Mouse (Mus musculus) liver, postnatal 0 days (tissue): ENCODE data around the gene Ubr7. TPM values are rescaled to one million over a fixed set of nuclear protein-coding genes. Genes with fewer than 3 reads are reported as not detected.

Source experiments
- ATAC-seq: fragments of 200-750 bp; cut with Nextera tagmentation; 2 replicates; pipeline ENCODE4 v1.8.0; 2017; ENCODE audit warnings: mild to moderate bottlenecking, moderate library complexity
- DNase-seq: peaks from one replicate; pipeline ENCODE4 v3.0.0-alpha.2; 2016
- H3K27ac ChIP-seq: fragments of 300-500 bp; sonication (generic); 2 replicates; pipeline ENCODE4 v1.5.1; 2014; ENCODE audit warnings: antibody characterized with exemption, moderate library complexity, mild to moderate bottlenecking, low read depth
- H3K27me3 ChIP-seq: fragments of 300-500 bp; sonication (generic); 2 replicates; pipeline ENCODE4 v1.6.1; 2014; ENCODE audit warnings: low read length, control low read depth, mixed read lengths; ENCODE audit not compliant: insufficient read depth
- H3K36me3 ChIP-seq: fragments of 300-500 bp; sonication (generic); replicated peaks from 2 replicates; pipeline ENCODE4 v1.6.1; 2014; ENCODE audit warnings: mild to moderate bottlenecking, control low read depth, low read length, moderate library complexity, mixed read lengths; ENCODE audit not compliant: insufficient read depth
- H3K4me1 ChIP-seq: fragments of 300-500 bp; sonication (generic); 2 replicates; pipeline ENCODE4 v1.6.1; 2014; ENCODE audit warnings: antibody characterized with exemption, mild to moderate bottlenecking, control low read depth; ENCODE audit not compliant: insufficient read depth
- H3K4me2 ChIP-seq: fragments of 300-500 bp; sonication (generic); 2 replicates; pipeline ENCODE4 v1.6.1; 2014; ENCODE audit warnings: low read depth, mild to moderate bottlenecking, low read length, moderate library complexity, mixed read lengths
- H3K4me3 ChIP-seq: fragments of 300-500 bp; sonication (generic); 2 replicates; pipeline ENCODE4 v1.5.1; 2014; ENCODE audit warnings: low read depth, low read length
- H3K9ac ChIP-seq: fragments of 300-500 bp; sonication (generic); replicated peaks from 2 replicates; pipeline ENCODE4 v1.6.1; 2014; ENCODE audit warnings: mild to moderate bottlenecking, moderate library complexity
- H3K9me3 ChIP-seq: fragments of 300-500 bp; sonication (generic); 2 replicates; pipeline ENCODE4 v1.6.1; 2016; ENCODE audit warnings: mild to moderate bottlenecking, control low read depth, low read length, mixed read lengths
- CTCF ChIP-seq: sonication (generic); IDR thresholded peaks from 2 replicates; pipeline ENCODE4 v1.5.1; 2016; ENCODE audit warnings: antibody characterized with exemption, low read depth
- EP300 ChIP-seq: IDR thresholded peaks from 2 replicates; pipeline ENCODE4 v1.6.1; 2016; ENCODE audit warnings: antibody characterized with exemption, low read depth, mild to moderate bottlenecking
- WGBS: fragments of 180-500 bp; shearing (Covaris S2); extraction: QIAGEN DNeasy Blood & Tissue Kit; methylation state at CpG from one replicate; pipeline ENCODE4 v1.1.7; 2014; ENCODE audit not compliant: insufficient replicate concordance; 5-methylcytosine and 5-hydroxymethylcytosine counted together
- polyA plus RNA-seq: library from polyadenylated mRNA; unstranded; fragments of >200 nt; fragmentation: Nextera tagmentation; extraction: Ambion mirVana; gene quantifications from 2 replicates; pipeline ENCODE4 v1.2.1, GENCODE M21; 2015

Ubr7 gene
- 11.5 and 12.5 TPM in 2 replicates for polyA plus RNA-seq

DNA sequence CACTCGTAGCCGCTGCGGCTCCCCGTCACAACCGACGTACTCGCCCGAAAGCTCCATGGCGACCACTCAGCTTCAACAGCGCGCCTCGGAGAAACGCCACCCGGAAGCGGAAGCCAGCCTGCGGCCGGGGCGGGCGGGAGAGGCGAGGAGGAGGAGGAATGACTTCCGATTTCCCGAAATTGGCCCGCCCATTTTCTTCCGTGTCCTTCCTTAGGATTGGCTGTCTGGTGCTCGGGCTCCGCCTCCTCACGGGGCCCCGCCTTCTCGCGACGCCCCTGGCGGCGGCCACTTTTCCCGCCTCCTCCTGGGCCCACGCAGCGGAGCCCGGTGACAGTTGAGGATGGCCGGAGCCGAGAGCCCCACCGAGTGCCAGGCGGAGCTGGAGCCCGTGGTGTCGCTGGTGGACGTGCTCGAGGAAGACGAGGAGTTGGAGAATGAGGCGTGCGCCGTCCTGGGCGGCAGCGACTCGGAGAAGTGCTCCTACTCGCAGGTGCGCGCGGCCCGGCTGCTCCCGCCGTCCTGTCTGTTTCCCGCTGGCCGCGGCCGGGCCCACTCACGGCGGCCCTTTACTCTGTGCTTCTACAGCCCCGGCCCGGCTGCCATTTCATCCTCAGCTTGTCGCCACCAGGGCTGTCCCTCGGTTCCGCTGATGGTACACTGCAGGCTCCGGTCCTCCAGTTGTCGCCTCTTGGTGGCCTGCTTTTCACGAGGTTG is at the start of gene Ubr7, which contains the start of the genes Gm28051 and Gon7:
Ubr7 (plus strand) TSS at position 279 of the 714 bp plus-strand sequence.
Gm28051 (minus strand) TSS at position 77 of the 714 bp plus-strand sequence.
Gon7 (minus strand) TSS at position 115 of the 714 bp plus-strand sequence.
- peak within 1 kb of the TSS; percentile 82 for H3K4me3 ChIP-seq
- H3K27me3 ChIP-seq: no peaks in the 10 kb centered on the region
- WGBS: under 1% methylated on average over 68 of the region's 73 CpGs
- ATAC-seq (peak; percentile 96), DNase-seq (peak; percentile 97)
- no peaks in the 10 kb centered on the region for H3K9me3 ChIP-seq
- H3K36me3 ChIP-seq: peaks cover 7% of the 10 kb centered on the region; the same call in 1 of the 2 replicates
- peak within 1 kb of the TSS; percentile 81 for H3K9ac ChIP-seq
- TF ChIP-seq CTCF (peak; percentile 68), EP300 (peak; percentile 48; the same call in 1 of the 2 replicates)
- peaks cover 14% of the 10 kb centered on the region for H3K4me1 ChIP-seq
- peak within 1 kb of the TSS; percentile 86 for H3K4me2 ChIP-seq
- H3K27ac ChIP-seq: peak within 1 kb of the TSS; percentile 89

DNA sequence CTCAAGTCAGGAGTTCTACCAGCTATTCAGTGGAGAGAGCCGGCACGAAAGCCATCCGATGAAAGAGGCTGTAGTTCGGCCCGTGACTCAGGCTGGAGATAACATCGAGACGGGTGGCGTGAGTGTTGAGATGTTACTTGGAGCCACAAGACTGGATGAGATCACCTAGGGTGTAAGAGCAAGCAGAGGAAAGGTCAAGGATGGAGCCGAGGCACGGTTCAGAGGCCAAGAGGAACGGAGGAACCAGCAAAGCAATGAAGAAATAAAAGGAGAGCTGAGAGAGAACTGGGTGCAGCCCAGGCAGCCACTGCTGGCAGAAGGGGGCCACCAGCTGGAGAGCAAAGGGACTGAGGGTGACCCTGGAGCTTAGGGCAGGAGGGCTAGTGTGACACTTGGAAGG is 49.5 kb upstream of the Ubr7 start:
- TF ChIP-seq EP300: no peak
- peak; percentile 39 for TF ChIP-seq CTCF
- Histone ChIP-seq H3K4me1 (peaks cover 24% of the 10 kb centered on the region), H3K9ac (no peak overlapping the region), H3K4me3 (no peak overlapping the region), H3K27ac (no peak overlapping the region), H3K4me2 (no peak overlapping the region), H3K9me3 (no peaks in the 10 kb centered on the region), H3K36me3 (no peaks in the 10 kb centered on the region), H3K27me3 (no peaks in the 10 kb centered on the region)
- 74% methylated on average over 11 of the region's 11 CpGs for WGBS
- DNase-seq: no peak
- no peak for ATAC-seq

DNA sequence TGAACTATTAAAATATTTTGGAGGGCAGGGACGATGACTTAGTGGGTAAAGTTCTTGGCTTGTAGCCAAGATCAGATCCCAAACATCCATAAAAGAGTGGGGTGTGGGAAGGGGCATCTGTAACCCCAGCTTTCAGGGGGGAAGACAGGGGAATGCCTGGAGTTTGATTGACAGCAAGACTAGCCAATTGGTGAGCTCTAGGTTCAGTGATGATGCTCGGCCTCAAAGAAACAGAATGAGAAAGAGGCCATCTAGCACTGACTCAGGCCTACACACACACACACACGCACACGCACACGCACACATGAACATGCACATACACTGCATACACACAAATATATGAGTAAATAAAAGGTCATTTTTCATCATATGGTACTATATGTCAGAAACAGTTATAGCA is 47.9 kb upstream of the Ubr7 start:
- Histone ChIP-seq H3K27ac (no peak overlapping the region), H3K36me3 (no peaks in the 10 kb centered on the region), H3K9me3 (no peaks in the 10 kb centered on the region), H3K27me3 (no peaks in the 10 kb centered on the region), H3K9ac (no peak overlapping the region), H3K4me3 (no peak overlapping the region), H3K4me1 (peaks cover 18% of the 10 kb centered on the region), H3K4me2 (no peak overlapping the region)
- no peak for ATAC-seq
- WGBS: 79% methylated on average over 5 of the region's 5 CpGs
- DNase-seq: no peak
- no peak for TF ChIP-seq EP300
- TF ChIP-seq CTCF: no peak

DNA sequence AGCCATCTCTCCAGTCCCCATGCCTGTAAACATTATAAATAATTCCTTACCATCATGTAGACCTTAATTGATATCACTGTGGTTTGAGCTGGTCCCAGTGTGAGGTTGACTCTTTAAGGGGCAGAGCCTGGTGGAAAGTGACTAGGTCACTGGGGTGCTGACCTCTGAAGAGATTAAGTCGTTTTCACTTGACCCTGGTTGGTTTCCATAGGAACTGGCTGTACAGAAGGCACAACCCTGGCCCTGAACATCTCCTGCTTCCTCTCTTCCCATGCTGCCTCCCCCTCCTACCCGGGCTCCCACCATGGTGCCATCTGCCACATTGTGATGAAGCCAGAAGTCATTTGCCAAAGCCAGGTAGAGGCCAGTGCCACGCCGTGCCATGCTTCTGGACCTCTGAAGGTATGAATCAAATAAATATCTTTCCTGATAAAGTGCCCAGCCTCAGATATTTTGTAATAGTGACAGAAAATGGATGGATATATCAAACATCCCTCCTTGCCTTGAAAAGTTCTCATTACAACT is 46.9 kb upstream of the Ubr7 start:
- Histone ChIP-seq H3K9ac (no peak overlapping the region), H3K9me3 (no peaks in the 10 kb centered on the region), H3K4me3 (no peak overlapping the region), H3K4me2 (no peak overlapping the region), H3K4me1 (peaks cover 9% of the 10 kb centered on the region; the same call in 1 of the 2 replicates), H3K27me3 (no peaks in the 10 kb centered on the region), H3K27ac (no peak overlapping the region), H3K36me3 (no peaks in the 10 kb centered on the region)
- WGBS: 63% methylated on average over 4 of the region's 4 CpGs
- DNase-seq (no peak), ATAC-seq (no peak)
- no peak for TF ChIP-seq EP300
- TF ChIP-seq CTCF: no peak

DNA sequence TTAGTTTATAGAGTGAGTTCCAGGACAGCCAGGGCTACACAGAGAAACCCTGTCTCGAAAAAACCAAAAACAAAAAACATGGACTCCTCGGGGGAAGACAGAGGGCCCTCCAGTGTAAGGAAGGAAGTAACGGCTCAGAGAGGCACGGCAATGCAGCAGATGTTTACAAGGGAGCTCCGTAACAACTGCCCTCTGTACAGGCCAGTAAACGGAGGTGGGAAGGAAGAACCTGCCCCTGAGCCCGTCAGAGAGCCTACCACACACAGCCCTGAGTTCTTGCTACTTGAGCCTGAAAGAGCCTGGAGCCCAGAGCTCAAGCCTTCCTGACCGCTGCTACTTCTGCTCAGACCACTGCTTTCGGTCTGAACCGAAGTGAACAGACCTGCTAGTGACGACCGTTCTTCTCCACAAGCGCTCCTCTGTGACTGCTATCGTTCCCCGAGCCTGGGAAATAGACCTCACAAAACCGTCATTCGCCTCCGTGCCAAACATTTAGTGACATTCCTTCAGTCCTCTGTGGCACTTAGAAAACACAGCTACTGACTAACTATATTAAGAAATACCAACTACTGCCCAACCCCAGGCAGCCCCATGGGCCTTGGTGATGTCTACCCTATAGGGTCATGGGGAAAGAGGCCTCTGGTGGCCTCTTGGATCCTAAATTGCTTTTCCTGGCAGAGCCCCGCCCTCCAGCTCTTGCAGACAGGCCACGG is 44.5 kb upstream of the Ubr7 start:
- Histone ChIP-seq H3K4me2 (peak overlapping the region; percentile 47), H3K36me3 (no peaks in the 10 kb centered on the region), H3K9ac (no peak overlapping the region), H3K9me3 (no peaks in the 10 kb centered on the region), H3K27ac (peak overlapping the region; percentile 29; the same call in 1 of the 2 replicates), H3K4me3 (no peak overlapping the region), H3K27me3 (no peaks in the 10 kb centered on the region), H3K4me1 (peaks cover 8% of the 10 kb centered on the region; the same call in 1 of the 2 replicates)
- TF ChIP-seq EP300 (no peak), CTCF (no peak)
- peak; percentile 21; the same call in 1 of the 2 replicates for ATAC-seq
- no peak for DNase-seq
- 43% methylated on average over 20 of the region's 20 CpGs for WGBS

DNA sequence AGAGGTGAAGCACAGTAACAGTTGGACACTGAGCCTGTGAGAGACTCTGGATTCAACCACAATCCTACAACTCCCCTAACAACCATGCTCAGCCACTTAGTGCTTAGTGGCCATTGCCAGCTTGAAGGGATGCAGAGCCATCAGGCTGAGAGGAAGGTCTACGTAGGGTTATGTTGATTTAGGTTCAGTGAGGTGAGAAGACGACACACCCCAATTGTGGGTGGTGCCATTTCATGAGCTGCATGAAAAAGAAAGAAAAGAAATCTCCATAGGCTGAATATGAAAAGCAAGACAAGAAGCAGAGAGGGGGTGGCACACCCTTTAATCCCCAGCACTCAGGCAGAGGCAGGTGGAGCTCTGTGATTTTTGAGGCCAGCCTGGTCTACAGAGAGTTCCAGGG is 43.7 kb upstream of the Ubr7 start:
- DNase-seq (no peak), ATAC-seq (no peak)
- Histone ChIP-seq H3K4me1 (peaks cover 8% of the 10 kb centered on the region; the same call in 1 of the 2 replicates), H3K4me2 (no peak overlapping the region), H3K9ac (no peak overlapping the region), H3K27ac (no peak overlapping the region), H3K9me3 (no peaks in the 10 kb centered on the region), H3K36me3 (no peaks in the 10 kb centered on the region), H3K4me3 (no peak overlapping the region), H3K27me3 (no peaks in the 10 kb centered on the region)
- TF ChIP-seq EP300 (no peak), CTCF (no peak)
- WGBS: 67% methylated on average over 2 of the region's 2 CpGs
